Mouse (Mus musculus) layer of hippocampus, adult 9-11 months (tissue): ENCODE measurements around the gene Slc47a2.
"Not testable (repeated sequence)": the region's sequence is repeated elsewhere in the genome, so short reads cannot be mapped to it uniquely, and the experiment has no call there.

Source experiments
- DNase-seq: peaks from one replicate; pipeline ENCODE4 v3.0.0; 2022

Slc47a2 gene

GRCm38 (mm10) chr11:61341233-61341632 lies 1.4 kb downstream of the Slc47a2 start:
- no peak for DNase-seq

- no peak for DNase-seq
These were observed 2.3 kb downstream of the Slc47a2 start for GRCm38 (mm10) chr11:61340374-61340773.

GRCm38 (mm10) chr11:61337586-61337985 lies 5.1 kb downstream of the Slc47a2 start:
- no peak for DNase-seq

- DNase-seq = no peak
These were observed 21.6 kb downstream of the Slc47a2 start for GRCm38 (mm10) chr11:61320904-61321687.

GRCm38 (mm10) chr11:61319923-61320567 lies 22.6 kb downstream of the Slc47a2 start:
- no peak for DNase-seq

- no peak for DNase-seq
These were observed 23.3 kb downstream of the Slc47a2 start for GRCm38 (mm10) chr11:61319233-61319922.

- no peak for DNase-seq
These were observed 25.8 kb downstream of the Slc47a2 start for GRCm38 (mm10) chr11:61316864-61317263.

GRCm38 (mm10) chr11:61310321-61310720 lies 32.3 kb downstream of the Slc47a2 start:
- DNase-seq = no peak

GRCm38 (mm10) chr11:61309831-61310230 lies 32.8 kb downstream of the Slc47a2 start:
- DNase-seq = no peak

GRCm38 (mm10) chr11:61307795-61308194 lies 34.9 kb downstream of the Slc47a2 start:
- DNase-seq = no peak

- no peak for DNase-seq
These were observed 37.3 kb downstream of the Slc47a2 start for GRCm38 (mm10) chr11:61305377-61305776.

- not testable (repeated sequence) for DNase-seq
These were observed 38.1 kb downstream of the Slc47a2 start for GRCm38 (mm10) chr11:61304535-61304934.

- DNase-seq = no peak
These were observed 41.8 kb downstream of the Slc47a2 start for GRCm38 (mm10) chr11:61300716-61301392.

- DNase-seq = no peak
These were observed 42.5 kb downstream of the Slc47a2 start for GRCm38 (mm10) chr11:61300205-61300604.

GRCm38 (mm10) chr11:61297901-61298300 lies 44.8 kb downstream of the Slc47a2 start:
- no peak for DNase-seq

- DNase-seq = no peak
These were observed 45.3 kb downstream of the Slc47a2 start for GRCm38 (mm10) chr11:61297326-61297725.

- DNase-seq = no peak
These were observed 46.1 kb downstream of the Slc47a2 start for GRCm38 (mm10) chr11:61296556-61296955.

- DNase-seq = no peak
These were observed 47.1 kb downstream of the Slc47a2 start for GRCm38 (mm10) chr11:61295556-61295955.

- DNase-seq = no peak
These were observed 48.2 kb downstream of the Slc47a2 start for GRCm38 (mm10) chr11:61294431-61294830.

- DNase-seq = no peak
These were observed 49.4 kb downstream of the Slc47a2 start for GRCm38 (mm10) chr11:61293251-61293650.

GRCm38 (mm10) chr11:61284323-61284722 lies 58.3 kb downstream of the Slc47a2 start:
- no peak for DNase-seq

- DNase-seq = no peak
These were observed 59.1 kb downstream of the Slc47a2 start for GRCm38 (mm10) chr11:61283414-61284049.
